Mouse (Mus musculus) lung, embryonic 16.5 days (tissue): ENCODE measurements around the gene Lefty2. TPM values are rescaled to one million over a fixed set of nuclear protein-coding genes. Genes with fewer than 3 reads are reported as not detected.

Source experiments
- ATAC-seq: fragments of 200-750 bp; cut with Nextera tagmentation; 2 replicates; pipeline ENCODE4 v1.8.0; 2017; ENCODE audit warnings: low read depth, mild to moderate bottlenecking, moderate library complexity
- H3K27ac ChIP-seq: fragments of 300-500 bp; sonication (generic); 2 replicates; pipeline ENCODE4 v1.5.1; 2014; ENCODE audit warnings: mild to moderate bottlenecking, control low read depth, low read length
- H3K27me3 ChIP-seq: fragments of 300-500 bp; sonication (generic); 2 replicates; pipeline ENCODE4 v1.6.1; 2014; ENCODE audit warnings: low read depth, low read length, mixed read lengths; ENCODE audit not compliant: control insufficient read depth, insufficient read depth
- H3K36me3 ChIP-seq: fragments of 300-500 bp; sonication (generic); 2 replicates; pipeline ENCODE4 v1.6.1; 2014; ENCODE audit warnings: low read length; ENCODE audit not compliant: control insufficient read depth, insufficient read depth
- H3K4me1 ChIP-seq: fragments of 300-500 bp; sonication (generic); replicated peaks from 2 replicates; pipeline ENCODE4 v1.6.1; 2014; ENCODE audit warnings: low read length, mixed read lengths; ENCODE audit not compliant: control insufficient read depth, insufficient read depth
- H3K4me2 ChIP-seq: fragments of 300-500 bp; sonication (generic); 2 replicates; pipeline ENCODE4 v1.6.1; 2014; ENCODE audit warnings: low read depth, low read length, control low read depth
- H3K4me3 ChIP-seq: fragments of 300-500 bp; sonication (generic); 2 replicates; pipeline ENCODE4 v1.5.1; 2014; ENCODE audit warnings: mild to moderate bottlenecking, low read length, control low read depth
- H3K9ac ChIP-seq: fragments of 300-500 bp; sonication (generic); 2 replicates; pipeline ENCODE4 v1.6.1; 2014; ENCODE audit warnings: low read length, control low read depth
- H3K9me3 ChIP-seq: fragments of 300-500 bp; sonication (generic); 2 replicates; pipeline ENCODE4 v1.6.1; 2016; ENCODE audit warnings: low read length; ENCODE audit not compliant: control insufficient read depth
- WGBS: fragments of 180-500 bp; shearing (Covaris S2); extraction: QIAGEN DNeasy Blood & Tissue Kit; methylation state at CpG from one replicate; pipeline ENCODE4 v1.1.7; 2014; 5-methylcytosine and 5-hydroxymethylcytosine counted together
- polyA plus RNA-seq: library from polyadenylated mRNA; unstranded; fragments of >200 nt; fragmentation: Nextera tagmentation; extraction: Ambion mirVana; gene quantifications from 2 replicates; pipeline ENCODE4 v1.2.1, GENCODE M21; 2015

Gene Lefty2
- 0.20 and 0.23 TPM in 2 replicates for polyA plus RNA-seq

- ATAC-seq = no peak
- WGBS = 51% methylated on average over 10 of the region's 10 CpGs
These were observed at the start of gene Lefty2 for GRCm38 (mm10) chr1:180892808-180893207. Gene Lefty2 (plus strand): TSS chr1:180893108.

GRCm38 (mm10) chr1:180848114-180848510, 44.8 kb upstream of the Lefty2 start:
- Histone ChIP-seq H3K9me3 (no peaks in the 10 kb centered on the region), H3K36me3 (no peaks in the 10 kb centered on the region), H3K4me2 (peak overlapping the region; percentile 54), H3K4me3 (peak overlapping the region; percentile 37), H3K4me1 (peaks cover 27% of the 10 kb centered on the region), H3K27ac (peak overlapping the region; percentile 95), H3K9ac (peak overlapping the region; percentile 66), H3K27me3 (no peaks in the 10 kb centered on the region)
- under 1% methylated on average over 9 of the region's 9 CpGs for WGBS
- peak; percentile 59 for ATAC-seq

More at GRCm38 (mm10) chr1:180892808-180893207, at the start of gene Lefty2:
- Histone ChIP-seq H3K27ac (no peak within 1 kb of the TSS), H3K4me1 (peaks cover 16% of the 10 kb centered on the region), H3K27me3 (peaks cover 26% of the 10 kb centered on the region), H3K36me3 (no peaks in the 10 kb centered on the region), H3K4me3 (no peak within 1 kb of the TSS), H3K9ac (no peak within 1 kb of the TSS), H3K9me3 (no peaks in the 10 kb centered on the region), H3K4me2 (no peak within 1 kb of the TSS)

DNA sequence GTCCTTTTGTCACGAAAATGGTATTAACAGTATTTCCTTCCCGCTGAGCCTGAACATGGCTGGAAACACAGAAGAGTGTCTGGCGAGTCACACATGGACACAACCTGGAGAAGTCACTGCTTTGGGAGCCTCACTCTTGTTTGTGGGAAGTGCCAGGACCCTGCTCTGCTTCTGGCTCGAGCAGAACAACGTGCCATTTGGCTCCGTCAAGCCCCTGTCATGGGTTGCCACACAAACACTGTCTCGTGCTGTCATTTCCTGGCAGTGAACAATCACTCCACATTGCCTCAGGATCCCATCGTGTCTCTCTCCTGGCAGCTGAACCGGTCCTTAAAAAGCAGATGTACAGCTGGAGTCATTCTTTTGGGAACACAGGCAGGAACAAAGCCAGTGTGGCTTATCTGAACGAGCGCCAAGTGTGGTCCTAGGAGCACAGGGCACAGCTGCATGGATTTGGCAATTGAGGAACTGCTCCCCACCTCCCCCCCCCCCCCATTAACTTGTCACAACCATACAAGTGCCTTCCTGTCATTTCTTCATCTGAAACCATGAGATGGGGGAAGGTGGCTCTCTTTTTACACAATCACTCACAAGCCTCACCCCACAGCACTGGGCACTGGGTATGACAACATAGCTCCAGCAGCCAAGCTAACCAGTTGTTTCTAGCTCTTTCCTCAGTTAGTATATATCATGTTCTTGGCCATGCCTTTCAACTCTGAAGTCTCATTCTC, 44.2 kb upstream of the Lefty2 start:
- 8% methylated on average over 11 of the region's 11 CpGs for WGBS
- Histone ChIP-seq H3K4me2 (peak overlapping the region; percentile 54), H3K9me3 (no peaks in the 10 kb centered on the region), H3K4me3 (peak overlapping the region; percentile 37), H3K4me1 (peaks cover 27% of the 10 kb centered on the region), H3K9ac (peak overlapping the region; percentile 58), H3K27me3 (no peaks in the 10 kb centered on the region), H3K36me3 (no peaks in the 10 kb centered on the region), H3K27ac (peak overlapping the region; percentile 95)
- peak; percentile 27 for ATAC-seq

DNA sequence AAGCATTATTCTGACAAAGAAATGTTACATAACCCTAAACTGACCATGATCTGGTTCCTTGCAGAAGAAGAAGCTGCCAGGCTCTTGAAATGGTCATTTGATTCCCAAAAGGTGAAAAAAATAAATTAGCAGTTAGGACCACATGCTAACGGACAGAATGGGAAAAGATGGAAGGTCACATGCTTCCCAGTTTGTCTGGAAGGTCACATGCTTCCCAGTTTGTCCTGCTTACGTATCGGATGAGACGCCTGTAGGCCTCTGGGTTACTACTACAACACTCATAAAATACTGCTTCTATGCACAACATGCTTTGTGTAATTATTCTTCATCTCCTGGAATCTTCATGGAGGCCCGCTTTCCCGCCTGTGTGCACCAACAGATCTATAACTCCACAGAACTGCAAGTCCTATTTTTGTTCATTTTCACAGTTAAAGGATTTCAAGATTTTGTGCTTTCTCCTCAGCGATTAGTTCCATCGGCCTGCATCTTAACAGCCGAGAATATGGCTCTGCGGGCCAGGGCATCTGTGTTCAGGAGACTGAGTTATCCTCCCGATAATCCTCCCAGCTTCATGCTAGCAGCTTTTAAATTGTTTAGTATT, 43.1 kb upstream of the Lefty2 start:
- peak overlapping the region; percentile 73 for H3K4me2 ChIP-seq
- H3K27me3 ChIP-seq = no peaks in the 10 kb centered on the region
- peak overlapping the region; percentile 50 for H3K4me3 ChIP-seq
- no peaks in the 10 kb centered on the region for H3K36me3 ChIP-seq
- H3K9me3 ChIP-seq = no peaks in the 10 kb centered on the region
- ATAC-seq = no peak
- peak overlapping the region; percentile 100 for H3K27ac ChIP-seq
- WGBS = 36% methylated on average over 11 of the region's 11 CpGs
- H3K4me1 ChIP-seq = peaks cover 27% of the 10 kb centered on the region
- peak overlapping the region; percentile 83 for H3K9ac ChIP-seq

GRCm38 (mm10) chr1:180850316-180851270, 42.3 kb upstream of the Lefty2 start, which contains the start of gene Sde2:
Gene Sde2 (plus strand): TSS chr1:180851127.
- no peaks in the 10 kb centered on the region for H3K36me3 ChIP-seq
- no peaks in the 10 kb centered on the region for H3K27me3 ChIP-seq
- peak; percentile 98 for ATAC-seq
- H3K4me1 ChIP-seq = peaks cover 27% of the 10 kb centered on the region
- peak within 1 kb of the TSS; percentile 97 for H3K9ac ChIP-seq
- H3K27ac ChIP-seq = peak within 1 kb of the TSS; percentile 100
- peak within 1 kb of the TSS; percentile 93 for H3K4me3 ChIP-seq
- WGBS = under 1% methylated on average over 77 of the region's 77 CpGs
- no peaks in the 10 kb centered on the region for H3K9me3 ChIP-seq
- H3K4me2 ChIP-seq = peak within 1 kb of the TSS; percentile 87

- no peak overlapping the region for H3K9ac ChIP-seq
- no peaks in the 10 kb centered on the region for H3K27me3 ChIP-seq
- H3K4me2 ChIP-seq = no peak overlapping the region
- no peaks in the 10 kb centered on the region for H3K9me3 ChIP-seq
- no peak overlapping the region for H3K4me3 ChIP-seq
- no peak for ATAC-seq
- H3K27ac ChIP-seq = no peak overlapping the region
- peaks cover 50% of the 10 kb centered on the region for H3K36me3 ChIP-seq
- H3K4me1 ChIP-seq = no peaks in the 10 kb centered on the region
These were observed 34.1 kb upstream of the Lefty2 start for GRCm38 (mm10) chr1:180858763-180859162.

DNA sequence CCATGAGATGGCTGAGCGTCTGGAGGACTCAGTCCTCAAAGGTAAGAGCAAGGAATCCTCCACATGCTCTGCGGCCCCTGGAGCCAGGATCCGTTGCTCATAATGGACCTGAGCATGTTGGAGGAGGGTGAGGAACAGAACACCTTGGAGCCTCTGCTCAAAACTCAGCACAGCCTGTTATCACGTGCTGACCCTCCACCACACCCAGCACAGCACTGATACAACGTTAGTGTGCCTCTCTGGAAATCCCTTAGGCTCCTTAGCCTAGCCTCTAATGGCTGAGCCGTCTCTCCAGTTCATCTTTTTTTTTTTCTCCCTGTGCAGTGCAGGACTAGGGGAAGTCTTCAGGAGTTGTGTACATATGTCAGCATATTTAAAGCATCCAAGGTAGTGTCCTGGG, 32.9 kb upstream of the Lefty2 start:
- no peak overlapping the region for H3K27ac ChIP-seq
- peaks cover 53% of the 10 kb centered on the region for H3K36me3 ChIP-seq
- no peaks in the 10 kb centered on the region for H3K27me3 ChIP-seq
- no peak for ATAC-seq
- 83% methylated on average over 6 of the region's 6 CpGs for WGBS
- no peak overlapping the region for H3K4me3 ChIP-seq
- no peak overlapping the region for H3K9ac ChIP-seq
- no peaks in the 10 kb centered on the region for H3K4me1 ChIP-seq
- H3K9me3 ChIP-seq = no peaks in the 10 kb centered on the region
- H3K4me2 ChIP-seq = no peak overlapping the region

DNA sequence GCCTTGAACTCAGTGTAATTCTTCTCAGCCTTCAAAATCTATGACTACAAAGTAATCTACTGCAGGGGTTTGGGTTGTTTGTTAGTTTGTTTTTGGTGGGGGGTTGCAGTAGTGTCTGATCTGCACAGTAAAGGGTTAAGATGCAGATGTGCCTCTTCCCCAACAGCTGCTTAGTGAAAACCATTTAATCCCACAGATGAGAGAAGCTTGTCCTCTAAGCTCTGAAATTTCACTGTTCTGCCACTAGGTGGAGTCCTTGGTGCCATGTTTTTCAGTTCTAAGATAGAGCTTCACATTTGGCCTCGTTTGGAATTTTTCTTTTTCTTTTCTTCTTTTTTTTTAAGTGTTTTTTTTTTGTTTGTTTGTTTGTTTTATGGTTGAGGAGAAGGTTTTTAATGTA, 29.3 kb upstream of the Lefty2 start:
- H3K27me3 ChIP-seq = no peaks in the 10 kb centered on the region
- H3K9me3 ChIP-seq = no peaks in the 10 kb centered on the region
- H3K9ac ChIP-seq = no peak overlapping the region
- H3K4me1 ChIP-seq = no peaks in the 10 kb centered on the region; the same call in 1 of the 2 replicates
- ATAC-seq = peak; percentile 46; the same call in 1 of the 2 replicates
- 9% methylated on average over 1 of the region's 1 CpGs for WGBS
- no peak overlapping the region for H3K4me2 ChIP-seq
- H3K27ac ChIP-seq = no peak overlapping the region
- no peak overlapping the region for H3K4me3 ChIP-seq
- peaks cover 50% of the 10 kb centered on the region for H3K36me3 ChIP-seq
